ENCODE assay signal across 8 mouse cellular contexts in genomic region chr1:183344886-183345816, GRCm38 (mm10). TPM values are rescaled to one million over a fixed set of nuclear protein-coding genes. Genes with fewer than 3 reads are reported as not detected.
DNase-seq lines count a peak whose midpoint lies in the region; ATAC-seq and TF ChIP-seq lines count a peak whose summit lies in the region.

No protein-coding gene starts in this region.

- H3K79me2 ChIP-seq in C2C12 (ENCODE audit: control insufficient read depth, insufficient read depth) = peaks cover 34% of the 10 kb centered on the region

- no peaks in the 10 kb centered on the region for H3K27me3 ChIP-seq in C2C12 (ENCODE audit: control insufficient read depth, insufficient read depth, insufficient read length)
- H3K27me3 ChIP-seq in kidney, embryonic 14.5 days (ENCODE audit: control insufficient read depth, insufficient read depth, low read length) = no peaks in the 10 kb centered on the region
- no peaks in the 10 kb centered on the region for H3K27me3 ChIP-seq in limb, embryonic 15.5 days
- H3K27me3 ChIP-seq in midbrain, postnatal 0 days (ENCODE audit: insufficient read depth, low read length) = no peaks in the 10 kb centered on the region

- TF ChIP-seq POLR2A in embryonic fibroblast, embryonic 13.5 days (IDR thresholded peaks at IDR 0.05; ENCODE audit: low read depth, low read length) = peak; percentile 88

- no peak for TF ChIP-seq CTCF in C2C12 (IDR thresholded peaks at IDR 0.05; ENCODE audit: control insufficient read depth, insufficient read depth, insufficient read length)
- no peak for TF ChIP-seq CTCF in embryonic fibroblast, embryonic 13.5 days (IDR thresholded peaks at IDR 0.05; ENCODE audit: borderline replicate concordance, insufficient read depth, low read length)
- no peak for TF ChIP-seq CTCF in midbrain, postnatal 0 days (IDR thresholded peaks at IDR 0.05)

- H3K9ac ChIP-seq in kidney, embryonic 14.5 days (ENCODE audit: low read depth, low read length) = peak overlapping the region; percentile 86
- H3K9ac ChIP-seq in limb, embryonic 15.5 days = peak overlapping the region; percentile 76
- H3K9ac ChIP-seq in midbrain, postnatal 0 days (replicated peaks; ENCODE audit: low read length, poor library complexity, severe bottlenecking) = peak overlapping the region; percentile 94

- WGBS in kidney, embryonic 14.5 days = 1% methylated on average over 66 of the region's 72 CpGs
- WGBS in limb, embryonic 15.5 days = under 1% methylated on average over 70 of the region's 72 CpGs
- WGBS in midbrain, postnatal 0 days = under 1% methylated on average over 68 of the region's 72 CpGs

- H3K4me2 ChIP-seq in kidney, embryonic 14.5 days (replicated peaks; ENCODE audit: low read depth, low read length) = peak overlapping the region; percentile 91
- peak overlapping the region; percentile 64 for H3K4me2 ChIP-seq in limb, embryonic 15.5 days
- H3K4me2 ChIP-seq in midbrain, postnatal 0 days (ENCODE audit: low read depth, low read length, poor library complexity, severe bottlenecking) = peak overlapping the region; percentile 79

- peak overlapping the region; percentile 98 for H3ac ChIP-seq in C2C12 (ENCODE audit: control insufficient read depth, insufficient read length, low read depth)

- peak; percentile 97 for DNase-seq in brain, adult 2 months (ENCODE audit: low read depth, low spot score)
- peak; percentile 78 to 79 for DNase-seq in heart, adult 9 months (ENCODE audit: low spot score in 2 of 2)
- peak; percentile 94 for DNase-seq in midbrain, postnatal 0 days (ENCODE audit: low spot score)
- peak; percentile 87 to 93 for DNase-seq in spleen, postnatal 10 days (ENCODE audit: low spot score in 2 of 2)

- peak overlapping the region; percentile 82 for H3K4me3 ChIP-seq in C2C12 (ENCODE audit: insufficient read depth, poor library complexity, severe bottlenecking)
- H3K4me3 ChIP-seq in embryonic fibroblast, embryonic 13.5 days (ENCODE audit: insufficient read depth, low read length) = peak overlapping the region; percentile 68
- peak overlapping the region; percentile 94 for H3K4me3 ChIP-seq in kidney, embryonic 14.5 days (ENCODE audit: low read length)
- H3K4me3 ChIP-seq in limb, embryonic 15.5 days = peak overlapping the region; percentile 87
- peak overlapping the region; percentile 99 for H3K4me3 ChIP-seq in midbrain, postnatal 0 days (ENCODE audit: low read depth, low read length)

- peak; percentile 96 for ATAC-seq in kidney, embryonic 14.5 days (ENCODE audit: low FRiP score, low TSS enrichment)
- peak; percentile 93 for ATAC-seq in limb, embryonic 15.5 days (ENCODE audit: insufficient number of reproducible peaks, low FRiP score, low TSS enrichment, low read depth)
- ATAC-seq in midbrain, postnatal 0 days (ENCODE audit: low FRiP score) = peak; percentile 98

- no peaks in the 10 kb centered on the region for H3K4me1 ChIP-seq in embryonic fibroblast, embryonic 13.5 days (ENCODE audit: control insufficient read depth, insufficient read depth, low read length)
- H3K4me1 ChIP-seq in kidney, embryonic 14.5 days (ENCODE audit: control insufficient read depth, insufficient read depth, low read length) = 0 out of 2 replicates have a peak, but pooled peaks cover 8% of the 10 kb centered on the region
- H3K4me1 ChIP-seq in limb, embryonic 15.5 days = peaks cover 10% of the 10 kb centered on the region
- H3K4me1 ChIP-seq in midbrain, postnatal 0 days (ENCODE audit: insufficient read depth, low read length) = peaks cover 4% of the 10 kb centered on the region; the same call in 1 of the 2 replicates

- H3K9me3 ChIP-seq in kidney, embryonic 14.5 days (ENCODE audit: control insufficient read depth, low read length) = no peaks in the 10 kb centered on the region
- no peaks in the 10 kb centered on the region for H3K9me3 ChIP-seq in limb, embryonic 15.5 days
- no peaks in the 10 kb centered on the region for H3K9me3 ChIP-seq in midbrain, postnatal 0 days (ENCODE audit: low read length)

- no peak overlapping the region for H3K27ac ChIP-seq in embryonic fibroblast, embryonic 13.5 days (ENCODE audit: insufficient read depth, low read length)
- H3K27ac ChIP-seq in kidney, embryonic 14.5 days (ENCODE audit: low read depth, low read length) = peak overlapping the region; percentile 67
- H3K27ac ChIP-seq in limb, embryonic 15.5 days = peak overlapping the region; percentile 43
- peak overlapping the region; percentile 87 for H3K27ac ChIP-seq in midbrain, postnatal 0 days (ENCODE audit: low read depth, low read length)

- H3K36me3 ChIP-seq in C2C12 (ENCODE audit: control insufficient read depth, insufficient read depth) = peaks cover 55% of the 10 kb centered on the region
- peaks cover 35% of the 10 kb centered on the region for H3K36me3 ChIP-seq in kidney, embryonic 14.5 days (ENCODE audit: control insufficient read depth, insufficient read depth, low read length)
- H3K36me3 ChIP-seq in limb, embryonic 15.5 days = peaks cover 55% of the 10 kb centered on the region
- H3K36me3 ChIP-seq in midbrain, postnatal 0 days (ENCODE audit: insufficient read depth, low read length) = peaks cover 21% of the 10 kb centered on the region

- H3K79me3 ChIP-seq in C2C12 (ENCODE audit: low read depth) = peaks cover 20% of the 10 kb centered on the region

TF ChIP-seq in C2C12, 6 proteins besides CTCF, POLR2A, EP300 and RAD21:
- TF ChIP-seq FOSL1 (IDR thresholded peaks at IDR 0.05; ENCODE audit: insufficient read depth, low read length, poor library complexity, severe bottlenecking) (no peak), MYOD1 (IDR thresholded peaks at IDR 0.05; ENCODE audit: control insufficient read depth, insufficient read length, low read depth) (no peak), CEBPB (IDR thresholded peaks at IDR 0.05; ENCODE audit: low read depth) (no peak), USF1 (IDR thresholded peaks at IDR 0.05; ENCODE audit: low read depth) (no peak), MYOG (IDR thresholded peaks at IDR 0.05; ENCODE audit: control insufficient read depth, extremely low read depth, insufficient read length) (no peak), MAX (IDR thresholded peaks at IDR 0.05) (no peak)

RNA-seq across cellular contexts. Expression of gene Mia3, which starts 24.2 kb away (rescaled TPM):
- 32.6 TPM for polyA plus RNA-seq in C2C12 (2012; fragmentation: generic; extraction: Trizol)
- polyA plus RNA-seq in embryonic fibroblast, embryonic 13.5 days (2011; ENCODE audit: insufficient read length, low read depth, missing spikeins) = 314 and 343 TPM in 2 replicates
- 50.8 and 104 TPM in 2 replicates for polyA plus RNA-seq in kidney, embryonic 14.5 days (2014; fragmentation: Nextera tagmentation; extraction: Ambion mirVana)
- 110 and 134 TPM in 2 replicates for polyA plus RNA-seq in limb, embryonic 15.5 days (2015; fragmentation: Nextera tagmentation; extraction: Ambion mirVana)
- total RNA-seq in midbrain, postnatal 0 days (2014; rRNA removed) = 132 and 137 TPM in 2 replicates
- 87.9 and 108 TPM in 2 replicates for polyA plus RNA-seq in midbrain, postnatal 0 days (2015; fragmentation: Nextera tagmentation; extraction: Ambion mirVana)

RNA-seq across cellular contexts. Expression of gene Taf1a, which starts 43.6 kb away (rescaled TPM):
- 5.2 TPM for polyA plus RNA-seq in C2C12 (2012; fragmentation: generic; extraction: Trizol)
- polyA plus RNA-seq in embryonic fibroblast, embryonic 13.5 days (2011; ENCODE audit: insufficient read length, low read depth, missing spikeins) = 11.3 and 19.6 TPM in 2 replicates
- polyA plus RNA-seq in kidney, embryonic 14.5 days (2014; fragmentation: Nextera tagmentation; extraction: Ambion mirVana) = 21.0 and 22.4 TPM in 2 replicates
- 20.6 TPM in 2 replicates for polyA plus RNA-seq in limb, embryonic 15.5 days (2015; fragmentation: Nextera tagmentation; extraction: Ambion mirVana)
- total RNA-seq in midbrain, postnatal 0 days (2014; rRNA removed) = 13.6 and 17.6 TPM in 2 replicates
- 10.2 and 10.3 TPM in 2 replicates for polyA plus RNA-seq in midbrain, postnatal 0 days (2015; fragmentation: Nextera tagmentation; extraction: Ambion mirVana)

RNA-seq across cellular contexts. Expression of gene Brox, which starts 48.1 kb away (rescaled TPM):
- 17.3 TPM for polyA plus RNA-seq in C2C12 (2012; fragmentation: generic; extraction: Trizol)
- 63.2 and 63.5 TPM in 2 replicates for polyA plus RNA-seq in embryonic fibroblast, embryonic 13.5 days (2011; ENCODE audit: insufficient read length, low read depth, missing spikeins)
- 26.1 and 51.4 TPM in 2 replicates for polyA plus RNA-seq in kidney, embryonic 14.5 days (2014; fragmentation: Nextera tagmentation; extraction: Ambion mirVana)
- polyA plus RNA-seq in limb, embryonic 15.5 days (2015; fragmentation: Nextera tagmentation; extraction: Ambion mirVana) = 39.5 and 40.4 TPM in 2 replicates
- total RNA-seq in midbrain, postnatal 0 days (2014; rRNA removed) = 120 and 127 TPM in 2 replicates
- 88.5 and 89.1 TPM in 2 replicates for polyA plus RNA-seq in midbrain, postnatal 0 days (2015; fragmentation: Nextera tagmentation; extraction: Ambion mirVana)

RNA-seq across cellular contexts. Expression of gene Aida, which starts 48.8 kb away (rescaled TPM):
- 46.5 TPM for polyA plus RNA-seq in C2C12 (2012; fragmentation: generic; extraction: Trizol)
- polyA plus RNA-seq in embryonic fibroblast, embryonic 13.5 days (2011; ENCODE audit: insufficient read length, low read depth, missing spikeins) = 138 and 159 TPM in 2 replicates
- polyA plus RNA-seq in kidney, embryonic 14.5 days (2014; fragmentation: Nextera tagmentation; extraction: Ambion mirVana) = 24.9 and 63.1 TPM in 2 replicates
- 54.7 and 59.0 TPM in 2 replicates for polyA plus RNA-seq in limb, embryonic 15.5 days (2015; fragmentation: Nextera tagmentation; extraction: Ambion mirVana)
- total RNA-seq in midbrain, postnatal 0 days (2014; rRNA removed) = 64.5 TPM in 2 replicates
- 40.0 and 44.8 TPM in 2 replicates for polyA plus RNA-seq in midbrain, postnatal 0 days (2015; fragmentation: Nextera tagmentation; extraction: Ambion mirVana)
